Mouse (Mus musculus) ZHBTc4 (cell line): ENCODE measurements around the gene Nat8f1.
A peak's percentile ranks its signal among the peaks of the same experiment; 100 is the strongest.
"Not testable (repeated sequence)": the region's sequence is repeated elsewhere in the genome, so short reads cannot be mapped to it uniquely, and the experiment has no call there.

ENCODE experiments used
- DNase-seq: peaks from one replicate; pipeline ENCODE4 v3.0.0-alpha.2; 2011; ENCODE audit warnings: low read depth, low spot score

The Nat8f1 gene

GRCm38 (mm10) chr6:85915539-85916513, at the start of gene Nat8f1:
TSS of gene Nat8f1 (minus strand) at chr6:85915687.
- peak; percentile 96 for DNase-seq

GRCm38 (mm10) chr6:85961101-85962091, 45.9 kb upstream of the Nat8f1 start, which contains the start of gene Dusp11:
TSS of gene Dusp11 (minus strand) at chr6:85961667.
- peak; percentile 94 for DNase-seq

GRCm38 (mm10) chr6:85957581-85957980, 42.1 kb upstream of the Nat8f1 start:
- DNase-seq: no peak

GRCm38 (mm10) chr6:85948549-85948948, 33.1 kb upstream of the Nat8f1 start:
- no peak for DNase-seq

GRCm38 (mm10) chr6:85942469-85942868, 27.0 kb upstream of the Nat8f1 start:
- DNase-seq: peak; percentile 48

- no peak for DNase-seq
Observed at GRCm38 (mm10) chr6:85938701-85939100, 23.2 kb upstream of the Nat8f1 start.

- DNase-seq: peak; percentile 92
Observed at GRCm38 (mm10) chr6:85936508-85937465, 21.3 kb upstream of the Nat8f1 start.

- DNase-seq: no peak
Observed at GRCm38 (mm10) chr6:85935646-85936045, 20.2 kb upstream of the Nat8f1 start.

GRCm38 (mm10) chr6:85934047-85934446, 18.6 kb upstream of the Nat8f1 start:
- DNase-seq: no peak

- no peak for DNase-seq
Observed at GRCm38 (mm10) chr6:85929312-85929711, 13.8 kb upstream of the Nat8f1 start.

- no peak for DNase-seq
Observed at GRCm38 (mm10) chr6:85927476-85928464, 12.3 kb upstream of the Nat8f1 start.

GRCm38 (mm10) chr6:85926709-85927108, 11.2 kb upstream of the Nat8f1 start:
- no peak for DNase-seq

GRCm38 (mm10) chr6:85923643-85924042, 8.2 kb upstream of the Nat8f1 start:
- no peak for DNase-seq

- no peak for DNase-seq
Observed at GRCm38 (mm10) chr6:85919401-85919800, 3.9 kb upstream of the Nat8f1 start.

- not testable (repeated sequence) for DNase-seq
Observed at GRCm38 (mm10) chr6:85918341-85918740, 2.9 kb upstream of the Nat8f1 start.

GRCm38 (mm10) chr6:85916596-85916995, 1.1 kb upstream of the Nat8f1 start:
- no peak for DNase-seq

- no peak for DNase-seq
Observed at GRCm38 (mm10) chr6:85915141-85915538, 347 bp downstream of the Nat8f1 start.

GRCm38 (mm10) chr6:85911587-85911986, 3.9 kb downstream of the Nat8f1 start, which contains the start of gene Tprkb:
TSS of gene Tprkb (plus strand) at chr6:85911865.
- DNase-seq: no peak

- no peak for DNase-seq
Observed at GRCm38 (mm10) chr6:85909704-85910103, 5.8 kb downstream of the Nat8f1 start.
